Mouse (Mus musculus) heart, adult 18-20 months (tissue): Measurements from ENCODE around the gene Crabp2. TPM values are rescaled to one million over a fixed set of nuclear protein-coding genes. Genes with fewer than 3 reads are reported as not detected.

ENCODE experiments used
- DNase-seq, 2 experiments: peaks; one replicate each; pipeline ENCODE4 v3.0.0; 2021 to 2022; ENCODE audit warnings: mixed read lengths in 1 of 2
- total RNA-seq, 2 experiments: library from RNA; stranded (reverse); gene quantifications; 2 replicates each; pipeline ENCODE4 v1.2.3; 2021

Crabp2 gene
- total RNA-seq, 2 experiments from 2014 or later: not detected

DNA sequence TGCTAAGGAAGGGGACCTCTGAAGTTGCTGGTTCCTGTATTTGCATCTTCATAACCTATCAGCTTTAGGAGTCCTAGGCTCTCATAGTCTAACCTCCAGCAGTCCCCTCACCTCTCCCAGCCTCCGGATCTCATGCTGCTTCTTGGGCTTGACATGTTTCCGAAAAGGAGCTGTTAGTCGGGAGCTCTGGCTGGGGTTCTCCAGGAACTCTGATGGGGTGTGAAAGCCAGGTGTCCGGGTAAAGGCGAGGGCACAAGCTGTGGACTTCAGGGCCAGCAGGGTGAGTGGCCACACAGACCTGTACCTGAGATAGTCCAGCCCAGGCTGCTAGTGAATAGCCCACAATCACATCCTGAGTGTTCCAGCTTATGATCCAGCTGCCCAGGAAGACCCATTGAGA lies 21.0 kb upstream of the Crabp2 start:
- no peak for DNase-seq

DNA sequence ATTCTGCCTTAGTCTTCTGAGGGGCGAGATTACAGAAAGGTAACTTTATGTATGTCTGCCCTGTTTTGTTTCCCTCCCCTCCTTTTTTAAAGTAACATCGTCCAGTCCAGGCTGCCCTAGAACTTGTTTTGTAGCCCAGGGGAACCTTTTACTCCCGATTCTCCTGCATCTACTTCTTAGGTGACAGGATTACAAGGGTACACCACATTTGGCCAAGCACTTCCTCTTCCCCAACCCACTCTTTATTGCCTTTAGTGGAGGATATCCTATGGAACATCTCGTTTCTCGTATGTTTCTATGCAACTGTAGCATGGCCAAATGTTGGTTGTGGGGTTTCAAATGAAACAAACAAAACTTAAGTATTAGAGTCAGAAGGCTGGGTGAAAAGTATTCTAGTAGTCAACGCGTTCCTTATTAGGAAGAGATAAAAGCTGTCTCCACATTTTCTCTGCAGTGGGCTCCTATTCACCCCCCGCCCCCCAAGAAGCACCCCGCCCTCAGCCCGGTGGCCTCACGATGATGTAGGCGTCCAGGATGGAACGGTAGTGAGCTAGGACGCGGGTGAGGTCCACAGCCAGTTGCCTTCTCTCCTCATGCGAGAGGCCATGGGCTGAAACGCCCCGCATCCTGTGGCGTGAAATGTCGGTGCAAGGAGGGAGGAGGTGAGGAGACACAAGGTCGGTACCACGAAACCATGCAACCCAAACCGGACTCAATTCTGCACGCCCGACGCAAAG lies 19.0 kb upstream of the Crabp2 start:
- no peak for DNase-seq

DNA sequence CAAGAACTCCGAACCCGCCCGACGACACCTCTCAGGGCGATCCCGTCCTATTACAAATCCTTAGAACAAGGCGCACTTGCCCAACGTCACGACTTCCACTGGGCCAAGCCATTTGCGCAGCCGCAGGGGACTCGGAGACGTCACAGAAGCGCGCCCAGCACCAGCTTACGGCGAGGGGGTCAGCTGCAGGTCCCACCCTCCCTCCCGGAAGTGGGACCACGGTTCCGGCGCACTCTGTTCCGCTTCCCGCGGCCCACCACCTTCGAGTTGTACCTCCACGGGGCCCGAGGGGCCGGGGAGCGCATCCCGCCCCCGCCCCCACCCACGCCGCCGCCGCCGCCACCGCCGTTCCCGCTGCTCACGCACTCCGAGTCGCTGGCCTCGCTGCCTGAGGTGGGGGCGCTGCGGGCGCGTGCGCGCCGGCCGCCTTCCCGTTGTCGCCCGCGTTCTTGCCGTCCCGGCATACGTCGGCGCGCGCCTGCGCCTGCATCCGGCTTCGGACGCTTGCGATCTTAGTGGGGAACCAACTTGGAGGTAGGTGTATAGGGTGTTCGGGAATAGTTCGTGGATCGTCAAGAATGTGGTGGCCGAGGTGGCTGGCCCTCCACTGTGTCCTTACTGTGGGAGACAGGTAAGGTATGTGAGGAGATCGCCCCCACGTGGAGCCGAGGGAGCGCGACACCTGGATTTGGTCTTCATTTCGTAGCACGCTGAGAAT lies 18.2 kb upstream of the Crabp2 start, which contains the start of the genes Isg20l2 and Rrnad1:
Gene Isg20l2, plus strand, starts transcription at position 237 of the 718 bp plus-strand sequence.
Gene Rrnad1, minus strand, starts transcription at position 640 of the 718 bp plus-strand sequence.
- peak; percentile 98 to 99 for DNase-seq

DNA sequence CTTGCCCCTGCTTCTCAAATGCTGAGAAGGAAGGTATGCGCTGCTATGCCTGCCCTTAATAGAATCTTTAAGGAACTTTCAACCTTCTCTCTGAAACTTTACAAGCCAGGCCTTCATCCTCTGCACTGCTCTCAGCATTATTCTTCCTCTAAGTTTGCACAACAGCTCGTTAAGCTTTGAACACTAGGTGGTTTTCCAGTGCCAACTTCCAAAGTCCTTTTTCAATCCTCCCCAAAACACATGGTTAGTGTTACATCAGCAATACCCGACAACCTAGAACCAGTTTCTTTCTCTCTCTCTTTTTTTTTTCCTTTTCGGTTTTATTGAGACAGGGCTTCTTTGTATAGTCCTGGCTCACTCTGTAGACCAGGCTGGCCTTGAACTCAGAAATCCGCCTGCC lies 14.4 kb upstream of the Crabp2 start:
- no peak for DNase-seq

DNA sequence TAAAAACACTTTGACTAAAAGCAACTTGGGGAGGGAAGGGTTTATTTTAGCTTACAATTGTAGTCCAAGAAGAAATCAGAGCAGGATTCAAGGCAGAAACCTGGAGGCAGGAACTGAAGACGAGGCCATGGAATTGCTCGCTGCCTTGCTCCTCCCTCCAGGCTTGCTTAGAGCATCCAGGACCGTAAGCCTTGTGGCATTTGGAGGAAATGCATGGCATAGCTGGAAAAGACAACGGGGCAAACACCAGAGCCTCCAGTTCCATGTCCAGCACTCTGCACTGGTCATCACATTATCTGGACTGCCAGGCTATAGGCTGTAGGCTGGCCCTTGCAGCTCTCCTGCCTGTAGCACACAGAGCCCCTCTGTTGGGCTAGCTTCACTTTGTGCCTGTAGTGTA lies 14.0 kb upstream of the Crabp2 start:
- no peak for DNase-seq

DNA sequence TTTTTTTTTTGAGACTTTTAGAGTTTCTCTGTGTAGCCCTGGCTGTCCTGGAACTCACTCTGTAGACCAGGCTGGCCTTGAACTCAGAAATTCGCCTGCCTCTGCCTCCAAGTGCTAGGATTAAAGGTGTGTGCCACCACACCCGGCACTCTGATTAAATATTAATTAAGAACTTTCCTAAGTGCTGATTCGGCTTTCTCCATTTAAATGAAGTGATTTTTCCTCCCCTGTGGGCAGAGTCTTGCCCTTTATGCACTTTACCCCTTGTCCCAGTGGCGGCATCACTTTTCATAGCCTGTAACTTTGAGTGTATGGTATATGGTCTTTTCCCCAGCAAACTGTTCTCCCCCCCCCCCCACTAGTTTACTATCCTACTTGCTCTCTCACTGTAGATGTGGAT lies 13.3 kb upstream of the Crabp2 start:
- no peak for DNase-seq

DNA sequence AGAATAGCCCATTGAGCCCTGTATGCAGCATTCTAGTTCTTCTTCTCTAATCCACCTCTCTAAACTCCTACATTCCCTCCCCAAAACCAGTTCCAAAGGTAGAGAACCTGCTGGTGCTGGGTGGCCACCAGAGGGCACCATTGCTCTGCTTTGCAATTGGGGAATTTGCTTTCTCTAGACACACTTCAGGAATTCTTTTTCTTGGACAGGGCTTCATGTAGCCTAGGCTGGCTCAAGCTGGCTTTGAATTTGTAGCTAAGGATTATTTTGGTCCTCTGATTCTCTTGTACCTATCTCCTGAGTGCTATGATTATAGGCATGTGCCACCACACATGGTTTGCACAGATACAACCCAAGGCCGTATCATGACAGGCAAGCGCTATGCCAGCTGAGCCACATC lies 12.7 kb upstream of the Crabp2 start:
- DNase-seq: peak; percentile 74 to 91

DNA sequence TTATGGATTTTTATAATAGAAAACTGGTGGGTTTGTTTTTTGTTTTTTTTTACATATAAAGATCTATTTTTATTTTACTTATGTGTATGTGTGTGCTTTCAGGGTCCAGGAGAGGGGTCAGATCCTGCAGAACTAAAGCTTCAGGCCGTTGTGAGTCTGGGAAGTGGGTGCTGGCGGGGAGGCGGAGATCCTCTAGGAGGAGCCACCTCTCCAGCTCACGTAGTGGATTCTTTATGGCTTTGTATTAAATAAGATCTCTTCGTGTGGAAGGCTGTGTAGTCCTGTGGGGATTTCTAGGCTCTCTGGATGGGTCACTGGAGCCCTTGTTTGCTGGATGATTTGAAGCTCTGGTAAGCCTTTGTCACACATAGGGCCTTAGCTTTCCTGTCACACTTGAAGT lies 7.9 kb upstream of the Crabp2 start:
- no peak for DNase-seq

DNA sequence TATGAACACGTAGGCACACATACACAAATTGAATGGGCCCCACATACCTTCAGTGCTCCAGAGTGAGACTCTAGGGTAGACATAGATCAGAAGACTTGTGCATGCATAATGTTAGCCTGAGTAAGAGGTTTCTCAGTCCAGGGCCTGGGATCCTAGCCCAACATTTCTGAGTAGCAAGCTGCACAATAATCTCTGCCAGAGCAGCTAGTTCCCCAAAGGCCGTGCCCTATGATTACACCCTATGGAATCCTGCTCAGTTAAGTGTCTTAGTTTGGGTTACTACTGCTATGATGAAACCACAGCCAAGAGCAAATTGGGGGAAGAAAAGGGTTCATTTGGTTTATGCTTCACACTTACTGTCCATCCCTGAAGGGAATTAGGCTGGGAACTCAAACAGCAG lies 6.0 kb upstream of the Crabp2 start:
- DNase-seq: no peak

DNA sequence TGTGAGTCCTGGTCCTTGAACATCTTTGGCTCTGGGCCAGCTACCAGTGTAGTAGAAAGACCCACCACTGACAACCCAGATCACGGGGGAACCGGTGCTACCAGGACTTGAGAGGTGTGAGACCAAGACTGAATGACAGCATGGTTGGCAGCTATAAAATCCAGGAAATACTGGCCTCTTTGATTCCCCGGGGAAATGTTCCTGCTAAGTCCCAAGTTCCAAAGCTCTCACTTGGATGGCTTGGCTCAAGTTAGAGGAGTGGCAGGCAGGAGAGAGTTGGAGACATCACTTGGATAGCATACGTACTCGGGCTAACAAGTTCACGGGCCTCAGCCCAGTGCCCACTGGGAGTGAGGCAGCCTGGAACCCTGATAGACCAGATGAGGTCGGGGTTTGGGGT lies 4.9 kb upstream of the Crabp2 start:
- DNase-seq: no peak

DNA sequence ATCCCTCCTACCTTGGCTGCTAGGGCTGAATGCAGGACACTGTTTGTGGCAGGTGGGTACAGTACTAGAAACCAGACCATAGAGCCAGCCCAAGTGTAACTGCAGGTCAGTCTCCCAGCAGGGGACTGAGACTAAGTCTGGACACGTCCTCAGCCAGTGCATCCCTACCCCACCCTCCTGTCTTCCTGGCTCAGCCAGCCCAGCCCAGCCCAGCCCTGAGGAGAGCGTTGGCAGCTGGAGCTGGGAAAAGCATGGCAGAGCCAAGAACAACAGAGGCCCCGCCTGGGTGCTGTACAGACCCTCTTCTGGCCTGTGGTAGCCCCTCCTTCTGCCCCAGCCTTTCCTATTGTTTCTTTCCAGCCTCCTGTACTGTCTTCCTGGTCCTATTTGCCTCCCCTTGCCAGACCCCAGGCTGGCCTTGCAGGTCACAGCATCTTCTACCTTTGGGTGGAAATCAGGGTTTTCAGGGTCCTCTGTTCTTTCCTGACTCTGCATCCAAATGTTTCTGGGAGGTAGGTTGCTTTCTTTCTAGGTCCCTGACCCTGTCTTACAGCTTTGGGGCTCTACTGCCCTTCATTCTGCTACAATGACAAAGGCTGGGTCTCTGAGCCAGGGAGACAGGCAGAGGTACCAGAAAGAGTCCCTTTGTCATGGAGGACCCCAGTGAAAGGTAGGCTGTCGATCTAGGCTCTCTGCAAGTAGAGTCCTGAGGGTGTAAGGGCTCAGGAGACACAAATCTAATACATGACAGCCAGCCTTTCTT lies 3.4 kb upstream of the Crabp2 start:
- DNase-seq: peak in 1 of 2 experiments; percentile 56

DNA sequence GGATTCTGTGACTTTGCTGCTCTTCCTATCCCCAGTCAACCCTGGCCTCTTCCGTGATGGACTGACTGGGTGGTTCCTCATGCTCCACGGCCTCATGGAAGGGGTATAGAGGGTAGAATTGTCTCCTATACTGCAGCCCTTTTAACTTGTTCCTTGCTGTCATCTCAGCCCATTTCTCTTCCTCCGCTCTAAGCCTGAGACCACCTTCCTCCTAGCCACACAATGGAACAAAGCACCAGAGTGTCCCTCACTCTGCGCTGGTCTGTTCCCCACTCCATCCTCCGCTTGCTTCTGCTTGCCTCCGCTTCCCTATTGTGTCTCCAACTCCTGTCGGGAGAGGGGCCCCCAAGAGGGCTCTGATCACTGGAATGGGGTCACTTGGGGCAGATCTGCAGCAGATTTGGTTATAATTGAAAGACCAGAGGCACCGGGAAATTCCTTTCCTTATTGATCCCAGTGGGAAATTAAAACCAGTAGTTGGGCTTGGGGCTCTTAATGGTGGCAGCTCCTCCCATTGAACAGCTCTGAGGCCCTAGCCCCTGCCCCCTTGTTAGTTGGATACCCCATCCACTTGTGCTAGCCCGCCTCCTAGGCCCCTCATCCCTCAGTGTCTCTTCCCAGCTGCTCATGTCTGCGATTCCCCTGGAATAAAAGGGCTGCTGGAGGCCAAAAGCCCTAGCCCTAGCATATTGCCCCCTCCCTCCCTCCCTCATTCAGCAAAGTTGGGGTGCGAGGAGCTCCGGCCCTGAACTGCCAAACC lies 2.5 kb upstream of the Crabp2 start:
- no peak for DNase-seq

DNA sequence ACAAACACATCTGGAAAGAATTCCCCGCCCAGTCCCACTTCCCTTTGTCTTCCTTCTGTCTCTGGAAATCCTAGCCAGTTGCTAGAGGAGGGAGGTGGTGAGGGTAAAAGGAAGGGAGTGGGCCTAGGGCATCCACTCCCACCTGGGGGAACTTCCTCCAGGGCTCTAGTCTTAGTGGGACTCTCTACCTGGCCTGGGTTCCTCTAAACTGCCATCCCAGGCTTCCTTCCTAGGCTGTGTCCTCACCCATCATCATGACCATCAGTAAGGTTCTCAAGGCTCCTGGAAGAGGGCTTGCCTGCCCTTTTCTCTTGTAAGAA lies 2.0 kb upstream of the Crabp2 start:
- DNase-seq: no peak

DNA sequence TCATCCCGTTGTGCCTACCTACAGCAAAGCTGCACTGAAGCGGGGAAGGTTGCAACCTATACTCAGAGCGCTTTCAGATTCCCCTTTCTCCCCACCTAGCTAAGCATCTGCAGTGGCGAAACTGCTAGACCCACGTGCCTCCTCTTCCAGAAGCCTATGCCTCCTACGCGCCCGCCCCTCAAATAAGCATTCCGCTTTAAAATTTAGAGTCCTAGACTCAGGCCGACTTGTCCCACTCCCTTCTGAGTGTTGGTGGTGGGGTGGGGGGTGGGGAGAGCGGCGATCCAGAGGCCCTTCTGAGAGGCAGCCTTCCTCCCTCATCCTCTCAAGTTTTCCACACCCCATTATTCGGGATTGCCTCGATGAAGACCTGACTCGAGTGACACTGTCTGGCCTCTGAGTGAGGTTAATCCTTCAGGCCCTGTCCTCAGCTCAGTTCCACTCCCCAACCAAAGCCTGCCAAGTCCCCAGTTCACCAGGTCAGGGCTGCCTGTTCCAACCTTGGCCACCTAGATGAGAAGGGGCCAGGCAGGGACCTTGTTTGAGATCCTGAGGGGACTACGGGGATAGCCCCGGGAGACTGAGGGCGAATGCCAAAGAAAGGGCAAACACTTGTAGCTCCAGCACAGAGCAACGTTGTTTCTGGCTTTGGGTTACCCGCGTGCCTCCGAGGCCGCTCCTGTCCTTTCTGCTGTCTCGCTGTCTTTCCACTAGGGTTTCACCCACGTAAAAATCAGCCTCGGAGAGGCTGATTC lies 1.2 kb upstream of the Crabp2 start:
- no peak for DNase-seq

DNA sequence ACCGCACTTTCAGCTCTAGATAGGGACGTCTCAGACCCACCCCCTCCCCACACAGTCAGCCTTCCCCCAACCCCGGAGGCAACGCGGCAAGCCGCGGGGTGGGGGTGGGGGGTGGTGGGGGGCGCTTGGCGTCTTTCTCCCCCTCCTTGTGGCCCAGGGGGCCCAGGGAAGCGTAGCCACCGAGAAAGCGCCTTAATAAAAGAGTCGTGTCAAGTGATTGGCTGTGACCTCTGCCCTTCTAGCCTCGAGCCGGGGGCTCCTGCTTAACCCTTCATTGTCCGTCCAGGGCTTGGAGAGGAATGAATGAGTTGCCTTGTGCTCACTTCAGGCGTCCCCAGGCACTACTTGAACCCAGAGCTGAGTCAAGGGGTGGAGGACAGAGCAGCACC lies 661 bp upstream of the Crabp2 start:
- DNase-seq: no peak

DNA sequence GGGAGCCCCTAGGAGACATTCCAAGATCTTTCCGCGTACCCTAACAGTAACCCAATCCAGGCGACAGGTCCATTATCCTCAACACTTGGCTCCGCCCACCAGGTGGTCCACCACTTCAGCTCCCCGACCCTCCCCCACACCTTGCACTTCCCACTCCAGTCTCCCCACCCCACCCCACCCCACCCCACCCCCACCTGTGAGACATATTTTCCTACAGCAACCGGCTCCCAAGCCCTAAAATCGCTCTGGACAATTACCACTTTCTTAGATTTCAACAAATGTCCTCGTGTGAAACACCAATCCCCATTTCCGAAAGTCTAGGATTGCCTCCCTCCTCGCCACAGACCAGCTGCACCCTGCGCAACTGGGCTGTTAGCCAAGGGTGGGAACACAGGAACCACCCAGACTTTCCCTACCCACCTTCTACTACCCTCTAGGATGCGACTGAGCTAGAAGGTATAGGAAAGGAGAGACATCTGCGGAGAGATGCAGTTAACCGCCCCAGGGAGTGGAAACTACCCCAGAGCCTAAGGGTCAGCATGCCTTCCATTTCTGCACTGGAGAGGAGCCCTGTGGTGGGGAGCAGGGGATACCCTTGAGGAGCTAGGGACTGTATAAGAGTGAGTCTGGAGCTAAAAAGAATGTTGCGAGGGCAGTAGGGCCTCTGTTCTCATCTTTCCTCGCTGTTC lies 944 bp downstream of the Crabp2 start:
- no peak for DNase-seq

DNA sequence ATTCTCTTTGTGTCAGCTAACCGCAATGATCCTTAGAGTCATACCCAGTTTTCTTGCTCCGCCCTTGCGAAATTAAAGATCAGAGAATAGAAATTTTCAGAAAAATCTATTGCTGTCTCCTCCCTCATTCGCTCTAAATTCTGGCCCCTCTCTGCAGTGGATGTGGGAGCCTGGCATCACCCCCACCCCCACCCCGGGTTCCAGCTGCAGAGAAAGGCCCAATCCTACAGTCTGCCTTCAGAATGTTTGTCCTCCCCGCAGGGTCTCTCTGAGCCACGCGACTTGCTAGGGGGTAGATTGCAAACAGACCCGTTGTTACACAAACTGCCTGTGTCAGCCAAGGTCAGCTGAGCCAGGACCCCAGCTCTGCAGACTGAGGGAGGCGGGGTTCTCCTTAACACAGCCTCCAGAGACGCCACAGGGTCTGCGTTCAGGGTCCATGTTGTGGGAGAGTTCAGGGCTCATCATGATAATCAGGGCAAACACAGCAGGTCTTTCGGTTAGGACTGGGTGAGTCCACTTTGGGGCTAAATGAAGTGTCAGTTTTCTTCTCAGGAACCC lies 1.6 kb downstream of the Crabp2 start:
- no peak for DNase-seq

DNA sequence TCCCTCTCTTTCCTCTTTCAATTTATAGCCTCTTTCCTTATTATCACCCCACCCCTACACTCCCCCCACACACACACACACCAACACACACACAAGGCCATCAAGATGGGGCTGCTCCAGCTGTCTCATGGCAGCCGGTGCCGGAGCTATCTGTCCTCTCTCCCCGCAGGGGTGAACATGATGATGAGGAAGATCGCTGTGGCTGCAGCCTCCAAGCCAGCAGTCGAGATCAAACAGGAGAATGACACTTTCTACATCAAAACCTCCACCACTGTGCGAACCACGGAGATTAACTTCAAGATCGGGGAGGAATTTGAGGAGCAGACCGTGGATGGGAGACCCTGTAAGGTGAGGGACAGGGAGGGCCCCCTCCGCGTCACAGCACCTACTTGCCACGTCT lies 3.5 kb downstream of the Crabp2 start:
- no peak for DNase-seq

DNA sequence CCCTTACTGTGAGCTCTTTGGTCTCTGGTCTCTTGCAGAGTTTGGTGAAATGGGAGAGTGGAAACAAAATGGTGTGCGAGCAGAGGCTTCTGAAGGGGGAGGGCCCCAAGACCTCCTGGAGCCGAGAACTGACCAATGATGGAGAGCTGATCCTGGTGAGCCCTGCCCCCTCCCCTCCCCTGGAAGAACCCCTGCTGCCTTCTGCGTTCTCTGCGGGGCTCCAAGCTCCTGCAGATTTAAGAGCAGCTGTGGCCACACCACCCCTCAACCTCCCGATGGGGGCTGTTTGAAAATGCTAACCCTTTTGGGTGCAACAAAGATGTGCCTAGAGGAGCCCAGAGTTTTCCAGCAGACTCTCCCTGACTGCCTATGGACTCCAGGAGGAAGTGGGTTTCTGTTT lies 4.0 kb downstream of the Crabp2 start:
- DNase-seq: no peak

DNA sequence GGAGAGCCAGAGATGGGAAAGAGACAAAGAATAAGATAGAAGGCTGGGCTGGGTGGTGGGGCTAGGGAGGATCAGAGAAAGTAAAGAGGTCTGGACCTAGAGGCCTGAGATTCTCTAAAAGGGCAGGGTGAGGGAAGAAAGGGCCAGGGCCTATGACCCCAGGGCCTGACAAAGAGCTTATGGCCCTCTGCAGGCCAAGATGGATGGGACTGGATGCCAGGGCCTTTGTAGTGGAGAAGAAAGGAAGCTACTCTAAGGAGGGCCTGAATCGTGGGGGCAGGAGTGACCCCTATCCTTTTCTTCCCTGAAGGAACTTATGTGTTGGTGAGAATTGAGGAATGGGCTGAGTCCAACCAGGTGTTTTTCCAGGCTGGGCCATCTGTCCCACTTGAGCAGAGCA lies 9.6 kb downstream of the Crabp2 start:
- DNase-seq: no peak

DNA sequence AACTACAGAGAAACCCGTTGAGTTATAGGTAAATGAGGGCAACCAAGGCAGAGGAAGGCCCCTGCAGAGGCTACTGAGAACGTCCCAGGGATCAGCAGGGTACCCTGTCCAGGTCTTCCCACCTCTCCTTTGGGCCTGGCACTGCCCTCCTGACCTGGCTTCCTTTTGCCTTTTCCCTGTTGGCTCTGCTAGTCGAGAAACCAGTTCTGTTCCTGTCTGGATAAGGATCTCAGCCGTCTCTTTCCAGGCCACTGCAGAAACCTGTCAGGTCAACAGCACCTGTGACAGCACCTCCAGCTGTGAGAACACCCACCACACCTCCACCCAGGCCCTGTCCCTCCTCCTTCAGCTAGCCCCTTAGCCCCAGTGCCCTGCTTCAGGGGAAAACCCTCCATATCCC lies 10.0 kb downstream of the Crabp2 start:
- DNase-seq: no peak
